Mouse (Mus musculus) myocyte (in vitro differentiated cells): ENCODE measurements at regions not wholly inside any gene's neighbourhood (a gene's known extent, or its start where the extent isn't known, plus 50 kb on each side); places are given as distances from the start of the nearest gene placed in this dataset.

Source experiments
- H3K27me3 ChIP-seq: one replicate; pipeline ENCODE4 v1.6.1; 2011; ENCODE audit not compliant: control insufficient read depth, insufficient read depth, insufficient read length
- H3K36me3 ChIP-seq: one replicate; pipeline ENCODE4 v1.6.1; 2011; ENCODE audit not compliant: control insufficient read depth, insufficient read depth
- H3K4me2 ChIP-seq: one replicate; pipeline ENCODE4 v1.6.1; 2011; ENCODE audit warnings: low read depth, control low read depth
- H3K4me3 ChIP-seq: one replicate; pipeline ENCODE4 v1.5.1; 2011; ENCODE audit warnings: mild to moderate bottlenecking, control low read depth, moderate library complexity
- H3K79me2 ChIP-seq: one replicate; pipeline ENCODE4 v1.6.1; 2011; ENCODE audit not compliant: control insufficient read depth, insufficient read depth
- H3ac ChIP-seq: one replicate; pipeline ENCODE4 v1.6.1; 2011; ENCODE audit not compliant: control insufficient read depth, insufficient read length
- CEBPB ChIP-seq: IDR thresholded peaks from 2 replicates; pipeline ENCODE4 v1.6.1; 2011; ENCODE audit warnings: mild to moderate bottlenecking, moderate library complexity; ENCODE audit not compliant: poor library complexity, insufficient read depth, severe bottlenecking
- E2F4 ChIP-seq: IDR thresholded peaks from one replicate; pipeline ENCODE4 v1.6.1; 2011; ENCODE audit warnings: mild to moderate bottlenecking, control low read depth, moderate library complexity; ENCODE audit not compliant: insufficient read depth
- MAX ChIP-seq: IDR thresholded peaks from one replicate; pipeline ENCODE4 v1.6.1; 2011; ENCODE audit warnings: low read depth, mild to moderate bottlenecking, control low read depth
- MYOD1 ChIP-seq, 3 experiments: IDR thresholded peaks; one replicate each; pipeline ENCODE4 v1.6.1; 2011; ENCODE audit warnings: control low read depth in 2 of 3, low read depth in 2 of 3, mild to moderate bottlenecking in 2 of 3, moderate library complexity in 1 of 3; ENCODE audit not compliant: insufficient read length in 2 of 3, control insufficient read depth in 1 of 3
- MYOG ChIP-seq, 3 experiments: IDR thresholded peaks; one replicate each; pipeline ENCODE4 v1.6.1; 2011; ENCODE audit warnings: control low read depth in 2 of 3, low read depth in 2 of 3, mild to moderate bottlenecking in 2 of 3; ENCODE audit not compliant: insufficient read length in 2 of 3, control insufficient read depth in 1 of 3, insufficient read depth in 1 of 3
- POLR2A ChIP-seq: IDR thresholded peaks from one replicate; pipeline ENCODE4 v1.6.1; 2011; ENCODE audit warnings: low read depth, mild to moderate bottlenecking, control low read depth, moderate library complexity; ENCODE audit not compliant: insufficient read length
- POLR2AphosphoS2 ChIP-seq: IDR thresholded peaks from one replicate; pipeline ENCODE4 v1.6.1; 2011; ENCODE audit warnings: low read depth, control low read depth; ENCODE audit not compliant: insufficient read length
- REST ChIP-seq: IDR thresholded peaks from one replicate; pipeline ENCODE4 v1.6.1; 2011; ENCODE audit warnings: mild to moderate bottlenecking, control low read depth, moderate library complexity; ENCODE audit not compliant: insufficient read depth, insufficient read length
- SRF ChIP-seq: IDR thresholded peaks from one replicate; pipeline ENCODE4 v1.6.1; 2011; ENCODE audit warnings: low read depth; ENCODE audit not compliant: control insufficient read depth, insufficient read length
- TCF12 ChIP-seq: IDR thresholded peaks from one replicate; pipeline ENCODE4 v1.6.1; 2011; ENCODE audit warnings: mild to moderate bottlenecking, control low read depth; ENCODE audit not compliant: poor library complexity, insufficient read depth, severe bottlenecking
- TCF3 ChIP-seq: IDR thresholded peaks from one replicate; pipeline ENCODE4 v1.6.1; 2011; ENCODE audit warnings: low read depth, control low read depth; ENCODE audit not compliant: insufficient read length
- USF1 ChIP-seq: IDR thresholded peaks from one replicate; pipeline ENCODE4 v1.6.1; 2011; ENCODE audit warnings: low read depth, mild to moderate bottlenecking, control low read depth, moderate library complexity

- TF ChIP-seq POLR2AphosphoS2 = no peak
- no peak overlapping the region for H3K4me2 ChIP-seq
- no peaks in the 10 kb centered on the region for H3K36me3 ChIP-seq
- H3K27me3 ChIP-seq = no peaks in the 10 kb centered on the region
- no peak overlapping the region for H3ac ChIP-seq
- H3K79me2 ChIP-seq = no peaks in the 10 kb centered on the region
- H3K4me3 ChIP-seq = no peak overlapping the region
These were observed 269.9 kb downstream of the H2al1j start for GRCm38 (mm10) chrX:11597548-11597947.

- no peaks in the 10 kb centered on the region for H3K79me2 ChIP-seq
- TF ChIP-seq MYOD1 (IDR thresholded peaks at IDR 0.05; ENCODE audit: control insufficient read depth in 1 of 3, insufficient read length in 2 of 3, low read depth in 2 of 3) = no peak
- TF ChIP-seq POLR2AphosphoS2 = no peak
- no peak for TF ChIP-seq USF1
- TF ChIP-seq SRF = no peak
- TF ChIP-seq POLR2A = no peak
- no peak for TF ChIP-seq CEBPB
- no peak for TF ChIP-seq E2F4
- TF ChIP-seq REST = no peak
- no peak for TF ChIP-seq TCF3
- TF ChIP-seq MYOG (IDR thresholded peaks at IDR 0.05; ENCODE audit: control insufficient read depth in 1 of 3, insufficient read depth in 1 of 3, insufficient read length in 2 of 3, low read depth in 2 of 3) = no peak
- TF ChIP-seq MAX = no peak
- TF ChIP-seq TCF12 = no peak
- no peaks in the 10 kb centered on the region for H3K27me3 ChIP-seq
- no peak overlapping the region for H3ac ChIP-seq
- no peak overlapping the region for H3K4me2 ChIP-seq
- H3K36me3 ChIP-seq = no peaks in the 10 kb centered on the region
- no peak overlapping the region for H3K4me3 ChIP-seq
These were observed 286.6 kb downstream of the H2al1j start for GRCm38 (mm10) chrX:11614237-11614636.

- Histone ChIP-seq H3K4me3 (no peak overlapping the region), H3K4me2 (peak overlapping the region; percentile 34), H3K79me2 (no peaks in the 10 kb centered on the region), H3K27me3 (no peaks in the 10 kb centered on the region), H3K36me3 (no peaks in the 10 kb centered on the region), H3ac (no peak overlapping the region)
- TF ChIP-seq CEBPB (peak; percentile 54), MYOD1 (IDR thresholded peaks at IDR 0.05; ENCODE audit: control insufficient read depth in 1 of 3, insufficient read length in 2 of 3, low read depth in 2 of 3) (no peak)
These were observed 293.6 kb downstream of the H2al1j start for GRCm38 (mm10) chrX:11621045-11621763.

GRCm38 (mm10) chrX:11626274-11626878 lies 298.8 kb downstream of the H2al1j start:
- Histone ChIP-seq H3K4me3 (no peak overlapping the region), H3K27me3 (no peaks in the 10 kb centered on the region), H3K36me3 (no peaks in the 10 kb centered on the region), H3K79me2 (no peaks in the 10 kb centered on the region), H3ac (no peak overlapping the region), H3K4me2 (no peak overlapping the region)
- no peak for TF ChIP-seq USF1
- TF ChIP-seq SRF = no peak
- TF ChIP-seq MYOG (IDR thresholded peaks at IDR 0.05; ENCODE audit: control insufficient read depth in 1 of 3, insufficient read depth in 1 of 3, insufficient read length in 2 of 3, low read depth in 2 of 3) = no peak
- no peak for TF ChIP-seq MAX

GRCm38 (mm10) chrX:11629362-11629761 lies 301.7 kb downstream of the H2al1j start:
- H3K79me2 ChIP-seq = no peaks in the 10 kb centered on the region
- no peak for TF ChIP-seq USF1
- TF ChIP-seq POLR2AphosphoS2 = no peak
- no peak for TF ChIP-seq POLR2A
- TF ChIP-seq SRF = no peak
- H3ac ChIP-seq = no peak overlapping the region
- H3K4me3 ChIP-seq = no peak overlapping the region
- H3K27me3 ChIP-seq = no peaks in the 10 kb centered on the region
- no peaks in the 10 kb centered on the region for H3K36me3 ChIP-seq
- no peak overlapping the region for H3K4me2 ChIP-seq

GRCm38 (mm10) chrX:11629906-11630305 lies 302.3 kb downstream of the H2al1j start:
- Histone ChIP-seq H3K36me3 (no peaks in the 10 kb centered on the region), H3ac (no peak overlapping the region), H3K79me2 (no peaks in the 10 kb centered on the region), H3K4me2 (no peak overlapping the region), H3K27me3 (no peaks in the 10 kb centered on the region), H3K4me3 (no peak overlapping the region)
- TF ChIP-seq CEBPB = no peak
- TF ChIP-seq TCF3 = no peak
- TF ChIP-seq TCF12 = no peak
- TF ChIP-seq MYOG (IDR thresholded peaks at IDR 0.05; ENCODE audit: control insufficient read depth in 1 of 3, insufficient read depth in 1 of 3, insufficient read length in 2 of 3, low read depth in 2 of 3) = no peak
